Mouse (Mus musculus) heart, adult 2 months (tissue): ENCODE results near the gene Arid1a. TPM values are rescaled to one million over a fixed set of nuclear protein-coding genes. Genes with fewer than 3 reads are reported as not detected.

Experiments used
- DNase-seq, 2 experiments: peaks; one replicate each; pipeline ENCODE4 v3.0.0; 2021
- H3K27ac ChIP-seq: fragments of 200-600 bp; 2 replicates; pipeline ENCODE4 v1.8.1; 2022
- H3K27me3 ChIP-seq: fragments of 200-500 bp; 2 replicates; pipeline ENCODE4 v1.6.1; 2012; ENCODE audit warnings: mild to moderate bottlenecking, low read length, inconsistent platforms, mixed read lengths; ENCODE audit not compliant: control insufficient read depth, insufficient read depth
- H3K36me3 ChIP-seq: fragments of 200-500 bp; 2 replicates; pipeline ENCODE4 v1.6.1; 2012; ENCODE audit warnings: low read length, inconsistent platforms; ENCODE audit not compliant: control insufficient read depth, insufficient read depth
- H3K4me1 ChIP-seq: fragments of 200-500 bp; 2 replicates; pipeline ENCODE4 v1.6.1; 2011; ENCODE audit warnings: low read length; ENCODE audit not compliant: control insufficient read depth, insufficient read depth
- H3K4me3 ChIP-seq: fragments of 200-600 bp; 2 replicates; pipeline ENCODE4 v1.8.1; 2022
- H3K79me2 ChIP-seq: fragments of 200-500 bp; replicated peaks from 2 replicates; pipeline ENCODE4 v1.6.1; 2012; ENCODE audit warnings: mild to moderate bottlenecking, inconsistent platforms, low read length, moderate library complexity, mixed read lengths; ENCODE audit not compliant: control insufficient read depth, insufficient read depth
- H3K9ac ChIP-seq: fragments of 200-500 bp; 2 replicates; pipeline ENCODE4 v1.6.1; 2012; ENCODE audit warnings: low read depth, mild to moderate bottlenecking, control low read depth, inconsistent platforms, low read length, mixed read lengths
- CTCF ChIP-seq: fragments of 200-600 bp; IDR thresholded peaks from 2 replicates; pipeline ENCODE4 v1.8.1; 2022; ENCODE audit warnings: antibody characterized with exemption, mild to moderate bottlenecking, moderate library complexity
- EP300 ChIP-seq: fragments of 200-500 bp; IDR thresholded peaks from 2 replicates; pipeline ENCODE4 v1.6.1; 2011; ENCODE audit warnings: low read depth, low read length, control low read depth; ENCODE audit not compliant: insufficient read depth
- POLR2A ChIP-seq: fragments of 200-500 bp; IDR thresholded peaks from 2 replicates; pipeline ENCODE4 v1.6.1; 2011; ENCODE audit warnings: mild to moderate bottlenecking, low read depth, low read length, control low read depth; ENCODE audit not compliant: insufficient read depth
- WGBS: fragments of 180-500 bp; shearing (Covaris S2); methylation state at CpG from one replicate; pipeline ENCODE4 v1.1.7; 2018; 5-methylcytosine and 5-hydroxymethylcytosine counted together
- intact Hi-C: fragments of 180-260 bp; cut with DNase I; formaldehyde crosslinking; loops from one replicate; pipeline ENCODE4 v1.15.1; 2025
- polyA plus RNA-seq: library from polyadenylated mRNA; depleted of rRNA; stranded (reverse); fragments of >200 nt; gene quantifications from 2 replicates; pipeline ENCODE4 v1.2.3, GENCODE M21; 2012
- total RNA-seq, 2 experiments: library from RNA; stranded (reverse); gene quantifications; 2 replicates each; pipeline ENCODE4 v1.2.3; 2021

Gene Arid1a
- total and polyA plus RNA-seq, 3 experiments = 27.8 to 38.0 (median 34.2) TPM

- Histone ChIP-seq H3K9ac (no peak overlapping the region), H3K27ac (peak overlapping the region; percentile 38), H3K79me2 (no peaks in the 10 kb centered on the region), H3K4me1 (peaks cover 11% of the 10 kb centered on the region), H3K27me3 (no peaks in the 10 kb centered on the region), H3K4me3 (no peak overlapping the region), H3K36me3 (peaks cover 17% of the 10 kb centered on the region)
- WGBS = 9% methylated on average over 7 of the region's 7 CpGs
- TF ChIP-seq POLR2A (no peak), EP300 (no peak), CTCF (no peak)
- DNase-seq = peak; percentile 39 to 61
- intact Hi-C loops = loop anchor here (5.0 kb wide), 1 partner anchor 39 kb away; no protein-coding TSS in a partner anchor
These were observed 68.0 kb downstream of the Arid1a start for GRCm38 (mm10) chr4:133688417-133689067.

DNA sequence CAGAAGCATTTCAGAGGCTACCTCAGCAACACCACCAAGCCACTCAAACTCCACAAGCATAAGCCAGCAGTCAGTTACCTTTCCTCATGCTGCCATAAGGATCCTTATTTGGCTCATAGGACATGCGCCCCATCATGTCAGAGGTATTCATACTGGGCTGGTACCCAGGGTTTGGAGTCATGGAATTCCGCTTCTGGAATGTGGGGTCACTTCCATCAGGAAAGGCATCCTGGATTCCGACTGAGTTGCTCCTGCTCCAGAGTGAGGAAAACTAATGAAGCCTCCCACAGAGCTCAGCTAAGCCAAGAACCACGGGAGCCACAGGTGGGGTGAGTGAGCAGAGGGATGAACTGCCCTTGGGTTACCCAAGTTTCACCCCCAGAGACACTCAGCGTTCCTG, 69.4 kb downstream of the Arid1a start:
- intact Hi-C loops = loop anchor here (5.0 kb wide), 1 partner anchor 40 kb away; no protein-coding TSS in a partner anchor
- H3K36me3 ChIP-seq = peaks cover 16% of the 10 kb centered on the region
- DNase-seq = no peak
- peaks cover 11% of the 10 kb centered on the region for H3K4me1 ChIP-seq
- no peaks in the 10 kb centered on the region for H3K27me3 ChIP-seq
- H3K79me2 ChIP-seq = no peaks in the 10 kb centered on the region
- TF ChIP-seq EP300 (no peak), POLR2A (no peak), CTCF (no peak)
- H3K9ac ChIP-seq = no peak overlapping the region
- no peak overlapping the region for H3K27ac ChIP-seq
- H3K4me3 ChIP-seq = no peak overlapping the region
- WGBS = 72% methylated on average over 5 of the region's 5 CpGs

GRCm38 (mm10) chr4:133686512-133686911, 70.1 kb downstream of the Arid1a start:
- no peak for DNase-seq
- H3K4me3 ChIP-seq = no peak overlapping the region
- H3K36me3 ChIP-seq = peaks cover 17% of the 10 kb centered on the region
- no peak overlapping the region for H3K9ac ChIP-seq
- 81% methylated on average over 11 of the region's 11 CpGs for WGBS
- H3K79me2 ChIP-seq = no peaks in the 10 kb centered on the region
- H3K4me1 ChIP-seq = peaks cover 11% of the 10 kb centered on the region
- H3K27me3 ChIP-seq = no peaks in the 10 kb centered on the region
- TF ChIP-seq CTCF (no peak), EP300 (no peak), POLR2A (no peak)
- intact Hi-C loops = loop anchor here (5.0 kb wide), 1 partner anchor 41 kb away; no protein-coding TSS in a partner anchor
- H3K27ac ChIP-seq = no peak overlapping the region

DNA sequence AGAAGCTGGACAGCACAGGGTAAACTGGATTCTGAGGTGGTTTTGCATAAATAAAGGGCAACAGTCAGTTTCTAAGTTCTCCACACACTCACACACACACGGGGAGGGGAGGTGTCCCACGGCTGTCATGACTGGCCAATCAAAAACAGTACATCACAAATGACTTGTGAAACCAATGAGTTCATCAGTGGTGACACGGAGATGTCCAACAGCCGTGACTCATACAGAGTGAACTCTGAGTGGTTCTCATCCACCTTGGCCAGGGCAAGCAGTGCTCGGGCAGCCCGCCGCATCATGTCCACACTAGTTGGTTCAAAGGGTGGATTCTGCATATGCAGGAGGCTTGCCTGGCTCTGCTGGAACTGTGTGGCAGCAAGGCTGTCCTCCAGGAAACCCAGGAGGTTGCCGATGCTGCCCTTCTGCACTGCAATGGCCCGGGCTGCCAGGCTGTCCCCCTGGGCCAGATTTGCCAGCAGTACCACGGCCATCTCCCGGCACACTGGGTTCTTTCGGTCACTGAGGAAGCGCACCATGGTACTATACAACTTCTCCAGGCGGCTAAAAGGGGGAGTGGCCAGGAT, 76.3 kb downstream of the Arid1a start:
- no peak overlapping the region for H3K9ac ChIP-seq
- no peak for DNase-seq
- intact Hi-C loops = loop anchor here (2.0 kb wide), 1 partner anchor 15 kb away; no protein-coding TSS in a partner anchor
- no peaks in the 10 kb centered on the region for H3K27me3 ChIP-seq
- peaks cover 4% of the 10 kb centered on the region for H3K36me3 ChIP-seq
- no peak overlapping the region for H3K27ac ChIP-seq
- WGBS = 73% methylated on average over 14 of the region's 14 CpGs
- H3K4me3 ChIP-seq = no peak overlapping the region
- no peaks in the 10 kb centered on the region for H3K79me2 ChIP-seq
- peaks cover 4% of the 10 kb centered on the region for H3K4me1 ChIP-seq
- no peak for TF ChIP-seq EP300
- no peak for TF ChIP-seq CTCF
- no peak for TF ChIP-seq POLR2A

- no peak overlapping the region for H3K27ac ChIP-seq
- no peak overlapping the region for H3K9ac ChIP-seq
- peaks cover 4% of the 10 kb centered on the region for H3K4me1 ChIP-seq
- no peak for TF ChIP-seq EP300
- TF ChIP-seq POLR2A = no peak
- TF ChIP-seq CTCF = no peak
- 78% methylated on average over 7 of the region's 7 CpGs for WGBS
- H3K4me3 ChIP-seq = no peak overlapping the region
- DNase-seq = no peak
- H3K79me2 ChIP-seq = no peaks in the 10 kb centered on the region
- peaks cover 4% of the 10 kb centered on the region for H3K36me3 ChIP-seq
- intact Hi-C loops = loop anchor here (2.0 kb wide), 1 partner anchor 15 kb away; no protein-coding TSS in a partner anchor
- no peaks in the 10 kb centered on the region for H3K27me3 ChIP-seq
These were observed 76.9 kb downstream of the Arid1a start for GRCm38 (mm10) chr4:133679629-133680028.

DNA sequence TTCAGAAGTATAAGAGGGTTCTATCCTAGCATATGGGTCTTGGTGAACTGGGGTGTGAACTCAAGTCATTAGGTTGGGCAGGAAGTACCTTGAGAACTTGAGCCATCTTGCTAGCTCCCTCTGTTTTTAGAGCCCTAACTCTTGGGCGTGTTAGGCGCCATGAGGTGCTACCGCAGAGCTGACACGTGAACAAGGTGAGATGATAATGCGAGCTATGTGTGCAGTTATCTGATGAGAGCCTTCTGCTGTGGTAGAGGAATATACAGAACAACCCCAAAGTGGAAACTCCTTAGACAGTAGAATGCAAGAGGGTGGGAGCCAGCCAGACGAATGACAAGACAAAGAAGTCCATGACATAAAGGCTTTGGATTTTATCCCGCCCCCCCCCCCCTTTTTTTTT, 79.3 kb downstream of the Arid1a start:
- intact Hi-C loops = no loop called here
- DNase-seq = no peak
- no peak for TF ChIP-seq EP300
- TF ChIP-seq CTCF = no peak
- TF ChIP-seq POLR2A = no peak
- Histone ChIP-seq H3K79me2 (no peaks in the 10 kb centered on the region), H3K27me3 (no peaks in the 10 kb centered on the region), H3K4me1 (peaks cover 10% of the 10 kb centered on the region), H3K27ac (no peak overlapping the region), H3K36me3 (peaks cover 4% of the 10 kb centered on the region), H3K9ac (no peak overlapping the region), H3K4me3 (no peak overlapping the region)
- WGBS = 77% methylated on average over 7 of the region's 7 CpGs
